Mouse (Mus musculus): Measurements from ENCODE around the gene Snrpc. TPM values are rescaled to one million over a fixed set of nuclear protein-coding genes. Genes with fewer than 3 reads are reported as not detected.

Gene Snrpc
- polyA plus RNA-seq, 1 experiment from 2014 or later: 330 TPM

- Histone ChIP-seq H3K9ac (no peak overlapping the region), H3K36me3 (no peaks in the 10 kb centered on the region), H3K4me2 (no peak overlapping the region), H3K27me3 (no peaks in the 10 kb centered on the region), H3K4me1 (peaks cover 37% of the 10 kb centered on the region), H3K9me3 (replicated peaks) (no peaks in the 10 kb centered on the region), H3K4me3 (replicated peaks) (no peak overlapping the region), H3K27ac (no peak overlapping the region)
- no peak for ATAC-seq (replicated peaks; ENCODE audit: low FRiP score)
- WGBS: 75% methylated on average over 4 of the region's 4 CpGs
Observed at GRCm38 (mm10) chr17:27803752-27804151, 34.2 kb upstream of the Snrpc start.

- ATAC-seq (replicated peaks; ENCODE audit: low FRiP score): no peak
- H3K27ac ChIP-seq: no peak overlapping the region
- 82% methylated on average over 7 of the region's 7 CpGs for WGBS
Observed at GRCm38 (mm10) chr17:27804156-27804690, 33.7 kb upstream of the Snrpc start.

GRCm38 (mm10) chr17:27804803-27805770 lies 32.9 kb upstream of the Snrpc start:
- Histone ChIP-seq H3K4me2 (no peak overlapping the region), H3K36me3 (no peaks in the 10 kb centered on the region), H3K27me3 (no peaks in the 10 kb centered on the region), H3K27ac (no peak overlapping the region), H3K4me3 (replicated peaks) (no peak overlapping the region), H3K9ac (no peak overlapping the region), H3K4me1 (peaks cover 24% of the 10 kb centered on the region), H3K9me3 (replicated peaks) (no peaks in the 10 kb centered on the region)
- 81% methylated on average over 10 of the region's 10 CpGs for WGBS
- no peak for ATAC-seq (replicated peaks; ENCODE audit: low FRiP score)

More at GRCm38 (mm10) chr17:27804156-27804690, 33.7 kb upstream of the Snrpc start:
- Histone ChIP-seq H3K36me3 (no peaks in the 10 kb centered on the region), H3K4me2 (no peak overlapping the region), H3K27me3 (no peaks in the 10 kb centered on the region), H3K4me3 (replicated peaks) (no peak overlapping the region), H3K9ac (no peak overlapping the region), H3K4me1 (peaks cover 32% of the 10 kb centered on the region), H3K9me3 (replicated peaks) (no peaks in the 10 kb centered on the region)

GRCm38 (mm10) chr17:27807542-27808078 lies 30.3 kb upstream of the Snrpc start:
- Histone ChIP-seq H3K9ac (no peak overlapping the region), H3K36me3 (no peaks in the 10 kb centered on the region), H3K27me3 (no peaks in the 10 kb centered on the region), H3K4me1 (peaks cover 23% of the 10 kb centered on the region; the same call in 1 of the 2 replicates), H3K27ac (no peak overlapping the region), H3K9me3 (replicated peaks) (no peaks in the 10 kb centered on the region), H3K4me3 (replicated peaks) (no peak overlapping the region), H3K4me2 (no peak overlapping the region)
- no peak for ATAC-seq (replicated peaks; ENCODE audit: low FRiP score)
- 58% methylated on average over 2 of the region's 2 CpGs for WGBS

DNA sequence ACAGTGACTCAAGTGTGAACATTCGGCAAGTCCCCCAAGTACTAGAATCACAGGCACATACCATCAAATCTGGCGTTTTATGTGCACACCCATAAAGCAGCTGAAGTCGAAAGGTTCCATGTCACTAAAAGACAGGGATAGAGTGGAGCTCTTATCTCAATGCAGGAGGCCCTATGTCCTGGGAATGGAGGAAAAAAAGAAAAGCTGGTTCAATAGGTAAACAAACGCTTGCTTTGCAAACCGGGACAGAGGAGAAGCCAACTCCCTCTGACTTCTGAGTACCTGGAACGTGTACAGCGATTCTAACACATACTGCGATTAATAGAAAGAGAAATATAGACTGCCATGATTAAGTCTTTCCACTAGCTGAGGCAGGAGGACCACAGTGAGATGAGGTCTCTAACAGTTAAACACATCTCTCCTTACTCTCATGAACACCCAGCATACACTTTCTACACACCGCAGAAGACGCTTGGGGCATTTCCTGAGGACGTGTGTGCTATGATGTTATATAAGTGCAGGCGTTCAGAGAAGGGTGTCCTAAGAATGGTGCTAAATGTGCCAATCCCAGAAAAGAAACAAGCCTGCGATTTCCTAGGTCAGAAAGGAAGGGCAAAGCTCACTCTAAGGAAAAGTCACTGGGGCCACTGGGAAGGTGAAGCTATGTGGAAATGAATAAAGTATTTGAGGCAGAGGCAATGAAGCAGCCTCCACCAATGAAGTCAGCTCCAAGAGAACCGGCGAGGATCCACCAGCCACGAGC lies 27.2 kb upstream of the Snrpc start:
- Histone ChIP-seq H3K9me3 (replicated peaks) (no peaks in the 10 kb centered on the region), H3K4me1 (peaks cover 20% of the 10 kb centered on the region; the same call in 1 of the 2 replicates), H3K27me3 (no peaks in the 10 kb centered on the region), H3K36me3 (no peaks in the 10 kb centered on the region), H3K27ac (no peak overlapping the region), H3K4me3 (replicated peaks) (no peak overlapping the region), H3K4me2 (no peak overlapping the region), H3K9ac (no peak overlapping the region)
- ATAC-seq (replicated peaks; ENCODE audit: low FRiP score): no peak
- WGBS: 80% methylated on average over 16 of the region's 16 CpGs

GRCm38 (mm10) chr17:27811980-27812379 lies 26.0 kb upstream of the Snrpc start:
- Histone ChIP-seq H3K36me3 (no peaks in the 10 kb centered on the region), H3K9ac (no peak overlapping the region), H3K9me3 (replicated peaks) (no peaks in the 10 kb centered on the region), H3K27me3 (no peaks in the 10 kb centered on the region), H3K4me1 (peaks cover 16% of the 10 kb centered on the region; the same call in 1 of the 2 replicates), H3K4me2 (no peak overlapping the region), H3K4me3 (replicated peaks) (no peak overlapping the region), H3K27ac (no peak overlapping the region)
- WGBS: 68% methylated on average over 3 of the region's 3 CpGs
- ATAC-seq (replicated peaks; ENCODE audit: low FRiP score): no peak

DNA sequence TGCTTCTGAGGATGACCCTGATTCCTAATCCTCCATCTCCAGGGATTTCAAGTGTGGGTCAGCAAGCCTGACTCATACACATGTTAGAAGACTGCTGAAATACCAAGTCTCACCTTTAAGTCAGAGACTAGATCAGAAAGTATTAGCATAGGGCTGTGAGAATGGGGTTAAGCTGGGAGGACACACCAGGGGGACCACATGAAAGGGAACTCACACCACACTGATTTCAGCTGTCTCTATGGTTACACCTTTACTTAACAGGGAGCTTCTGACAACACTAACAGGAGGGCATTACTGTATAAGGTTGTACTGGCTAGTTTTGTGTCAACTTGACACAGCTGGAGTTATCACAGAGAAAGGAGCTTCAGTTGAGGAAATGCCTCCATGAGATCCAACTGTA lies 23.3 kb upstream of the Snrpc start:
- H3K4me3 ChIP-seq (replicated peaks): no peak overlapping the region
- no peaks in the 10 kb centered on the region for H3K36me3 ChIP-seq
- no peak overlapping the region for H3K27ac ChIP-seq
- H3K9me3 ChIP-seq (replicated peaks): no peaks in the 10 kb centered on the region
- peaks cover 29% of the 10 kb centered on the region for H3K4me1 ChIP-seq
- ATAC-seq (replicated peaks; ENCODE audit: low FRiP score): no peak
- no peak overlapping the region for H3K9ac ChIP-seq
- H3K27me3 ChIP-seq: no peaks in the 10 kb centered on the region
- H3K4me2 ChIP-seq: no peak overlapping the region

DNA sequence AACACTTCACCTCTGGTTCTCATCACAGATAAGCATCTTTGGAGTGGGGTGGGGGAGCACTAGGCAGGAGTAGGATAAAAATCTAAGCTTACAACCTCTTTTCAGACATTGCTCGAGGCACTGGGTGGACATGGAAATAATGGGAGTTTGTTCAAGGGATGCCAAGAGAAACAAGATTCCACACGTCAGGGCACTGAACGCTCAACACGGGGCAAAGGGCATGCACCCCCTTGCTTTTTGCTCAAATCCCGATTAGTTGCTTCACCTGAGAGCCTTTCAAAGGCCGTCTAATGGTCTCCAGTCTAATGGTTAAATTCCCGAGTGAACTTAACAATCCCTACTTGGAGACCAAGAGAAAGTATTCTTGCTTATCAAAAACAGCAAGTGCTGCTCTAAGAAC lies 18.9 kb upstream of the Snrpc start:
- H3K9ac ChIP-seq: peak overlapping the region; percentile 84
- no peaks in the 10 kb centered on the region for H3K36me3 ChIP-seq
- peak overlapping the region; percentile 86 for H3K4me3 ChIP-seq (replicated peaks)
- H3K4me1 ChIP-seq: peaks cover 26% of the 10 kb centered on the region
- no peaks in the 10 kb centered on the region for H3K27me3 ChIP-seq
- peak overlapping the region; percentile 72 for H3K4me2 ChIP-seq
- WGBS: 8% methylated on average over 7 of the region's 7 CpGs
- H3K9me3 ChIP-seq (replicated peaks): no peaks in the 10 kb centered on the region
- H3K27ac ChIP-seq: peak overlapping the region; percentile 90
- no peak for ATAC-seq (replicated peaks; ENCODE audit: low FRiP score)

GRCm38 (mm10) chr17:27819521-27819970 lies 18.4 kb upstream of the Snrpc start:
- no peaks in the 10 kb centered on the region for H3K27me3 ChIP-seq
- H3K36me3 ChIP-seq: no peaks in the 10 kb centered on the region
- peak overlapping the region; percentile 84 for H3K9ac ChIP-seq
- WGBS: 0% methylated on average over 20 of the region's 20 CpGs
- peaks cover 26% of the 10 kb centered on the region for H3K4me1 ChIP-seq
- peak overlapping the region; percentile 90 for H3K27ac ChIP-seq
- no peaks in the 10 kb centered on the region for H3K9me3 ChIP-seq (replicated peaks)
- peak; percentile 3; the same call in 1 of the 2 replicates for ATAC-seq (replicated peaks; ENCODE audit: low FRiP score)
- H3K4me2 ChIP-seq: peak overlapping the region; percentile 72
- peak overlapping the region; percentile 86 for H3K4me3 ChIP-seq (replicated peaks)

GRCm38 (mm10) chr17:27819971-27820567 lies 17.9 kb upstream of the Snrpc start:
- H3K27me3 ChIP-seq: no peaks in the 10 kb centered on the region
- peaks cover 26% of the 10 kb centered on the region for H3K4me1 ChIP-seq
- ATAC-seq (replicated peaks; ENCODE audit: low FRiP score): peak; percentile 85
- no peaks in the 10 kb centered on the region for H3K36me3 ChIP-seq
- under 1% methylated on average over 42 of the region's 62 CpGs for WGBS
- H3K4me2 ChIP-seq: peak overlapping the region; percentile 72
- peak overlapping the region; percentile 86 for H3K4me3 ChIP-seq (replicated peaks)
- H3K9me3 ChIP-seq (replicated peaks): no peaks in the 10 kb centered on the region
- peak overlapping the region; percentile 84 for H3K9ac ChIP-seq
- peak overlapping the region; percentile 90 for H3K27ac ChIP-seq

GRCm38 (mm10) chr17:27820568-27821406 lies 17.2 kb upstream of the Snrpc start, which contains the start of gene D17Wsu92e:
TSS of gene D17Wsu92e (minus strand) at chr17:27820648.
- peak within 1 kb of the TSS; percentile 90 for H3K27ac ChIP-seq
- peak within 1 kb of the TSS; percentile 84 for H3K9ac ChIP-seq
- H3K36me3 ChIP-seq: no peaks in the 10 kb centered on the region
- no peaks in the 10 kb centered on the region for H3K9me3 ChIP-seq (replicated peaks)
- H3K27me3 ChIP-seq: no peaks in the 10 kb centered on the region
- peaks cover 31% of the 10 kb centered on the region for H3K4me1 ChIP-seq
- 2% methylated on average over 53 of the region's 56 CpGs for WGBS
- peak; percentile 96 for ATAC-seq (replicated peaks; ENCODE audit: low FRiP score)
- H3K4me3 ChIP-seq (replicated peaks): peak within 1 kb of the TSS; percentile 86
- H3K4me2 ChIP-seq: peak within 1 kb of the TSS; percentile 72

All from kidney, embryonic 15.5 days (tissue).